Mouse (Mus musculus): ENCODE data around the gene Upk3b. TPM values are rescaled to one million over a fixed set of nuclear protein-coding genes. Genes with fewer than 3 reads are reported as not detected.

Upk3b gene
- total and polyA plus RNA-seq, 3 experiments = 0.05 TPM; not detected in 2

DNA sequence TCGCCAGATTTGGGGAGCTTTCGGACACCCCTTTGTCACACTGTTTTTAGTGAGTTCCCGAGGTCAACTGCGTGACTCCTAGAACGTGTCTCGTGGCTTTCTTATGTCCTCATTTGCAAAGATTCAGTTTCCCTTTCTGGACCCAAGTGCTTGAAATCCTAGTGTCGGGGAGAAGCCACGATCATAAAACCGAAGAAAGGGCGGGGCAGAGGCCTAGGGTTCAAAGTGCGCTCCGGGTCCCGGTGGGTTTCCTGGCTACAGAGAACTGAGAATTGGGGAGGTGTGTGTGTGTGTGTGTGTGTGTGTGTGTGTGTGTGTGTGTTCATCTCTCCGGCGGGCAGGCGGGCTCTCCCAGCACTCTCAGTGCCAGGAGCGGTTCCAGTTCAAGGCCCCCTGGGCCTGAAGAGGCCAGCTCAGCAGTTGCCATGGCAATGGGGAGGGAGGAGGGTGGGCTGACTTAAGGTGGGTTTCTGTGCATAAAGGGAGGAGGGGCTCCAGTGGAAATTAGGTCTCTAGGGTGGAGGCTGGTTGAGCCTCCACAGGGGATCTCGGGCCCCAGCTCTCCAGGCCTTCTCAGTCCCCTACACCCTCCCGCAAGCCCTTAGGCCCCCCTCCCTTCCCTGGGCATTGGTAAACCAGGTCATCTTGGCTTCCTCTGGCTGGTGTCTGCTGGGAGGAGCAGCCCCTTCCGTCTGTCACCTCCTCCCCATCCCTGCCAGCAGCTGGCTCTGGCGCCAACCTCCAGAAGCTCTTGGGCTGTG, 46.8 kb downstream of the Upk3b start:
- Histone ChIP-seq H3K4me1 (ENCODE audit: insufficient read depth, low read depth, low read length) (peaks cover 21% of the 10 kb centered on the region), H3K27me3 (ENCODE audit: insufficient read depth, low read length) (peaks cover 38% of the 10 kb centered on the region), H3K4me3 (ENCODE audit: low read depth, low read length) (no peak overlapping the region), H3K9me3 (replicated peaks) (no peaks in the 10 kb centered on the region), H3K36me3 (replicated peaks) (no peaks in the 10 kb centered on the region)
- DNase-seq (ENCODE audit: low spot score) (no peak), ATAC-seq (ENCODE audit: extremely low read depth, insufficient number of reproducible peaks, low FRiP score, poor library complexity, severe bottlenecking) (no peak)
- TF ChIP-seq GATA1 (IDR thresholded peaks at IDR 0.05; ENCODE audit: borderline replicate concordance, low read length) = no peak
- TF ChIP-seq CTCF (IDR thresholded peaks at IDR 0.05; ENCODE audit: low read depth, low read length) = no peak
- no peak for TF ChIP-seq TAL1 (conservative IDR thresholded peaks at IDR 0.05; ENCODE audit: low read depth, low read length)
- TF ChIP-seq POLR2AphosphoS5 (IDR thresholded peaks at IDR 0.05; ENCODE audit: insufficient replicate concordance, low read depth, low read length) = no peak
- TF ChIP-seq GATA2 (IDR thresholded peaks at IDR 0.05; ENCODE audit: borderline replicate concordance, low read depth, low read length) = no peak

DNA sequence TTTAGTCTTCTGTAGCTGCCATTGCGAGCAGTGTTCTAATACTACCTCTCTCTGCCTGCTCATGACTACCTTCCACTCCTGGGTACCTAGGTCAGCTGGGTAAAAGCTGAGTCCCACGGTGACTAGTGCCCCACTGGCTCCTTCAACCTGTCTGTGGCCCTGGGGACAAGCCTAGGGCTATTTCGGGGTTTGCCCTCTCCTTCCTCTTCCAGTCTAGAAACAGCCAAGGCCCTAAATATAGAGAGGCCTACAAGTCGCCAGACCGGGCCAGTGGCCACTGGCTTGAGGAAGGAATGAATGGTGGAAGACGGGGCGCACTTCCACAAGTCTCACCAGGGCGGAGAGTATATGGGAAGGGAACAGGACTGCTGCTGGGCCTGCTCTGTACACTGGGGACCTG, 48.0 kb downstream of the Upk3b start:
- H3K4me3 ChIP-seq (ENCODE audit: low read depth, low read length) = no peak overlapping the region
- no peaks in the 10 kb centered on the region for H3K9me3 ChIP-seq (replicated peaks)
- peaks cover 21% of the 10 kb centered on the region for H3K4me1 ChIP-seq (ENCODE audit: insufficient read depth, low read depth, low read length)
- no peaks in the 10 kb centered on the region for H3K36me3 ChIP-seq (replicated peaks)
- TF ChIP-seq TAL1 (conservative IDR thresholded peaks at IDR 0.05; ENCODE audit: low read depth, low read length) (no peak), GATA2 (IDR thresholded peaks at IDR 0.05; ENCODE audit: borderline replicate concordance, low read depth, low read length) (no peak)
- H3K27me3 ChIP-seq (ENCODE audit: insufficient read depth, low read length) = peaks cover 46% of the 10 kb centered on the region
- no peak for ATAC-seq (ENCODE audit: extremely low read depth, insufficient number of reproducible peaks, low FRiP score, poor library complexity, severe bottlenecking)
- DNase-seq (ENCODE audit: low spot score) = no peak

DNA sequence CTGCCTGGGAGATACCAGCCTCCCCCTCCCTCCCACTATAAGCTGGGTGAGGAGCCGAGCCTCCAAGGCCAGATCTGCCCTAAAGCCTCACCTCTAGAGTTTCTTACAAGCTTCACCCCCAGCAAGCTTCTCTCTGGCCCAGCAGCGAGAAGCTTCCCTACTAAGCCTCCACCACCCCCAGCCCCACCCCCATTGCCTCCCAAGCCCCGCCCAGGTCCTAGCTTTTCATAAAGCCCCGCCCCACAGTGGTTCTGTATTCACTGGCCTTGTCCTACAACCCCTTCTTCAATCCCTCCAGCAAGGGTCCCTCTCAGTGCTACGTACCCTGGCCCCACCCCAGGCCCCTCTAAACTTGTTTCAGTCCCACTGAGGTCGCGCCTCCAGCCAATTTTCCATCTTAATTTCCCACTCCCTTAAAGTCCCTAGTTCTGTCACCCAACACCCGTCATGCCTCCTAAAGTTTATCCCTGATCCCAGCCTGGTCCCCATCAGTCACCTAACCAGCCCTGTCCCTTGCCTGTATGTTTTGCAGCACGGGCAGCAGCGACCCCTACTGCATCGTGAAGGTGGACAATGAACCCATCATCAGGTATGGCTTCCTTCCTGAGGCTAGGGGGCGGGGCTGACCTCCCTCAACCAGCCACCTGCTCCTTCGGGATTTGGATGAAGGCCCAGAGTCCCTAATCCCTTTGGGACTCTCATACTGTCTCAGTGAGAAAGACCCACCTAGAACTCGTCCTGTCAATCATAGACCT, 50.7 kb downstream of the Upk3b start:
- H3K27me3 ChIP-seq (ENCODE audit: insufficient read depth, low read length) = peaks cover 53% of the 10 kb centered on the region
- DNase-seq (ENCODE audit: low spot score) (no peak), ATAC-seq (ENCODE audit: extremely low read depth, insufficient number of reproducible peaks, low FRiP score, poor library complexity, severe bottlenecking) (no peak)
- TF ChIP-seq POLR2AphosphoS5 (IDR thresholded peaks at IDR 0.05; ENCODE audit: insufficient replicate concordance, low read depth, low read length) = no peak
- no peak for TF ChIP-seq GATA1 (IDR thresholded peaks at IDR 0.05; ENCODE audit: borderline replicate concordance, low read length)
- TF ChIP-seq TAL1 (conservative IDR thresholded peaks at IDR 0.05; ENCODE audit: low read depth, low read length) = no peak
- no peak for TF ChIP-seq CTCF (IDR thresholded peaks at IDR 0.05; ENCODE audit: low read depth, low read length)
- TF ChIP-seq GATA2 (IDR thresholded peaks at IDR 0.05; ENCODE audit: borderline replicate concordance, low read depth, low read length) = no peak
- H3K36me3 ChIP-seq (replicated peaks) = no peaks in the 10 kb centered on the region
- H3K4me3 ChIP-seq (ENCODE audit: low read depth, low read length) = no peak overlapping the region
- H3K9me3 ChIP-seq (replicated peaks) = no peaks in the 10 kb centered on the region
- peaks cover 13% of the 10 kb centered on the region for H3K4me1 ChIP-seq (ENCODE audit: insufficient read depth, low read depth, low read length)

DNA sequence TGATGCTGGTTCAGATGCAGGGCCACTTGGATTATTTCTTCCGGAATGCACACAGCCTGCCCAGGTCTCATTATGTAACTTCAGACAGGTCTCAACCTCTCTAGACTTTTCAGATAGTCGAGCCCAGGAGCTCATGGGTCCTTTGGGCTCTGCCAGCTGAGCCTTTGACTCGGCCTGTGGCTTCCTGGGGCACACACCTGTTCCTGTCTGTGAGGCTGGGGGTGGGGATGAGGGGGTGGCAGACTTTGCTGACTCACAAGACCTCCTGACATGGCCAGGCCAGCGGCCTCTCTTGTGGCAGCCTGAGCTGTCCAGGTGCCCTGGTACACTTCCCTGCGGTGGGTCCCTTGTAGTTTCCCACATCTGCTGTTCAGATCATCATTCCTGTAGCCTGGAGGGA, 53.6 kb downstream of the Upk3b start:
- ATAC-seq (ENCODE audit: extremely low read depth, insufficient number of reproducible peaks, low FRiP score, poor library complexity, severe bottlenecking) = no peak
- H3K27me3 ChIP-seq (ENCODE audit: insufficient read depth, low read length) = peaks cover 38% of the 10 kb centered on the region

DNA sequence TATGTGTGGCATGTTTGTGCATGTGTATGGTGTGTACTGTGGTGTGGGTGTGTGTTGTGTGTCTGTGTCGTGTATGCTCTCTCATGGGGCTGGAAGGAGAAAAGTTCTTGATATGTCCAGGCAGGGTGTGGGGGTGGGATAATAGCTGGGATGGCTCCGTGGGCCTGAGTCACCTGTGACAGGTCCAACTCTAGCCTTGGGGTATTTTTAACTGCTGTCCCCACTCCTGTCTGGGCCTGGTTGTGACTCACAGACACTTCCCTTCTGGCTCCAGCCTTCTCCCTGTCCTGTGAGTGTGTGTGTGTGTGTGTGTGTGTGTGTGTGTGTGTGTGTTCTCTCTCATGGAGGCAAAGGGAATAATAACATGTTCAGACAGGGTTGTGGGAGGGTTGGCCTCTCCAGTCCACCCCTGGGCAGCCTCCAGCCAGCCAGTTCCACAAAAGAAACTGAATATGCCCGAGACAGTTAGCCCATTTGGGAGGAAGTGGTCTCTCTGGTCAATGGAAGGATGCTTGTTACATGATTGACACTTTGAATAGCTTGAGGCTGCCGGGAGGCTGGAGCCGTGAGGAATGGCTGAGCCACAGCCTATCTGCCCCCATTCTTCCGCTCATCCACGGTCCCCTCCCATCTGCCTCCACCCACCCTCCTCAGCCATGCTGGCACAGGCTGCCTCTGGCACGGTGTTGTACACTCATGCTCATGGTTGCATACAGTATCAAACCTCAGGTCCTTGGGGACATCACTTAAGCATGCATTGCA, 56.1 kb downstream of the Upk3b start:
- TF ChIP-seq GATA2 (IDR thresholded peaks at IDR 0.05; ENCODE audit: borderline replicate concordance, low read depth, low read length) = no peak
- no peak for TF ChIP-seq TAL1 (conservative IDR thresholded peaks at IDR 0.05; ENCODE audit: low read depth, low read length)
- TF ChIP-seq POLR2AphosphoS5 (IDR thresholded peaks at IDR 0.05; ENCODE audit: insufficient replicate concordance, low read depth, low read length) = no peak
- no peak for TF ChIP-seq GATA1 (IDR thresholded peaks at IDR 0.05; ENCODE audit: borderline replicate concordance, low read length)
- ATAC-seq (ENCODE audit: extremely low read depth, insufficient number of reproducible peaks, low FRiP score, poor library complexity, severe bottlenecking) (no peak), DNase-seq (ENCODE audit: low spot score) (no peak)
- no peak overlapping the region for H3K4me3 ChIP-seq (ENCODE audit: low read depth, low read length)
- no peaks in the 10 kb centered on the region for H3K36me3 ChIP-seq (replicated peaks)
- H3K4me1 ChIP-seq (ENCODE audit: insufficient read depth, low read depth, low read length) = 0 out of 2 replicates have a peak, but pooled peaks cover 3% of the 10 kb centered on the region
- H3K27me3 ChIP-seq (ENCODE audit: insufficient read depth, low read length) = peaks cover 37% of the 10 kb centered on the region
- no peaks in the 10 kb centered on the region for H3K9me3 ChIP-seq (replicated peaks)

More for the DNA sequence above, 53.6 kb downstream of the Upk3b start:
- DNase-seq (ENCODE audit: low spot score) = no peak
- no peak overlapping the region for H3K4me3 ChIP-seq (ENCODE audit: low read depth, low read length)
- no peaks in the 10 kb centered on the region for H3K9me3 ChIP-seq (replicated peaks)
- H3K36me3 ChIP-seq (replicated peaks) = no peaks in the 10 kb centered on the region
- TF ChIP-seq CTCF (IDR thresholded peaks at IDR 0.05; ENCODE audit: low read depth, low read length) = no peak
- TF ChIP-seq POLR2AphosphoS5 (IDR thresholded peaks at IDR 0.05; ENCODE audit: insufficient replicate concordance, low read depth, low read length) = no peak
- TF ChIP-seq TAL1 (conservative IDR thresholded peaks at IDR 0.05; ENCODE audit: low read depth, low read length) = no peak
- no peak for TF ChIP-seq GATA2 (IDR thresholded peaks at IDR 0.05; ENCODE audit: borderline replicate concordance, low read depth, low read length)
- TF ChIP-seq GATA1 (IDR thresholded peaks at IDR 0.05; ENCODE audit: borderline replicate concordance, low read length) = no peak
- no peaks in the 10 kb centered on the region for H3K4me1 ChIP-seq (ENCODE audit: insufficient read depth, low read depth, low read length)

DNA sequence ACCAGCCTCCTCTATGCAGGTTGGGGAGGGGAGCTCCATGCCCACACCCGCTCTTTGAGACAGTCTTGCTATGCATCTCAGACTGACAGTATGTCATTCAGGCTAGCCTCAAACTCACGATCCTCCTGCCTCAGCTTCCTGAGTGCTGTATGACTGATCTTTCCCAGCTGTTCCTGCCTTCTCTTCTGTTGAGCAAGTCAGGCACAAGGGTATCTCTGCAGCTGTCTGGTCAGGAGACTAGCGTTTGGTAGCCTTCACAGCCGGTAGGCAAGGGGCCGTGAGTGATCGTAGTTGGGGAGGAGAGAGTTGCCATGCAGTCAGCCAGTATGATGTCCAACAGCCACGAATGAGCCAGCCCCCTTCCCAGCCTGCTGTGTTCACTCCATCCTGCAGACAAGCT, 56.8 kb downstream of the Upk3b start:
- H3K27me3 ChIP-seq (ENCODE audit: insufficient read depth, low read length) = peaks cover 40% of the 10 kb centered on the region
- ATAC-seq (ENCODE audit: extremely low read depth, insufficient number of reproducible peaks, low FRiP score, poor library complexity, severe bottlenecking) = no peak
- no peak for DNase-seq (ENCODE audit: low spot score)
- TF ChIP-seq POLR2AphosphoS5 (IDR thresholded peaks at IDR 0.05; ENCODE audit: insufficient replicate concordance, low read depth, low read length) = no peak
- no peak for TF ChIP-seq CTCF (IDR thresholded peaks at IDR 0.05; ENCODE audit: low read depth, low read length)
- TF ChIP-seq GATA2 (IDR thresholded peaks at IDR 0.05; ENCODE audit: borderline replicate concordance, low read depth, low read length) = no peak
- TF ChIP-seq TAL1 (conservative IDR thresholded peaks at IDR 0.05; ENCODE audit: low read depth, low read length) = no peak
- TF ChIP-seq GATA1 (IDR thresholded peaks at IDR 0.05; ENCODE audit: borderline replicate concordance, low read length) = no peak
- no peaks in the 10 kb centered on the region for H3K36me3 ChIP-seq (replicated peaks)
- no peak overlapping the region for H3K4me3 ChIP-seq (ENCODE audit: low read depth, low read length)
- H3K9me3 ChIP-seq (replicated peaks) = no peaks in the 10 kb centered on the region
- 0 out of 2 replicates have a peak, but pooled peaks cover 3% of the 10 kb centered on the region for H3K4me1 ChIP-seq (ENCODE audit: insufficient read depth, low read depth, low read length)

Other genes with a start within 250 kb of the Upk3b start
- gene Srrm3, start 231.6 kb upstream of the Upk3b start, total RNA-seq (2014; fragmentation: Nextera tagmentation) = not detected in 2 replicates
- 0.38 and 0.41 TPM in 2 replicates for gene Srrm3, start 231.6 kb upstream of the Upk3b start, total RNA-seq (2017)
- gene Srrm3, start 231.6 kb upstream of the Upk3b start, polyA plus RNA-seq (2012) = not detected in 2 replicates
- gene Hspb1, start 150.6 kb upstream of the Upk3b start, total RNA-seq (2014; fragmentation: Nextera tagmentation) = not detected in 2 replicates
- gene Hspb1, start 150.6 kb upstream of the Upk3b start, total RNA-seq (2017) = 0.12 TPM in 1 of 2 replicates, not detected in the other
- gene Hspb1, start 150.6 kb upstream of the Upk3b start, polyA plus RNA-seq (2012) = not detected in 2 replicates
- 168 and 200 TPM in 2 replicates for gene Ywhag, start 103.9 kb upstream of the Upk3b start, total RNA-seq (2014; fragmentation: Nextera tagmentation)
- 73.5 and 99.8 TPM in 2 replicates for gene Ywhag, start 103.9 kb upstream of the Upk3b start, total RNA-seq (2017)
- gene Ywhag, start 103.9 kb upstream of the Upk3b start, polyA plus RNA-seq (2012) = 246 and 281 TPM in 2 replicates
- gene Ssc4d, start 64.0 kb upstream of the Upk3b start, total RNA-seq (2014; fragmentation: Nextera tagmentation) = 9.1 and 16.4 TPM in 2 replicates
- 3.2 and 5.5 TPM in 2 replicates for gene Ssc4d, start 64.0 kb upstream of the Upk3b start, total RNA-seq (2017)
- gene Ssc4d, start 64.0 kb upstream of the Upk3b start, polyA plus RNA-seq (2012) = 1.1 and 1.5 TPM in 2 replicates
- gene Zp3, start 58.4 kb upstream of the Upk3b start, total RNA-seq (2014; fragmentation: Nextera tagmentation) = not detected in 2 replicates
- not detected in 2 replicates for gene Zp3, start 58.4 kb upstream of the Upk3b start, total RNA-seq (2017)
- not detected in 2 replicates for gene Zp3, start 58.4 kb upstream of the Upk3b start, polyA plus RNA-seq (2012)
- 18.4 and 25.6 TPM in 2 replicates for gene Dtx2, start 43.7 kb upstream of the Upk3b start, total RNA-seq (2014; fragmentation: Nextera tagmentation)
- 5.1 and 7.1 TPM in 2 replicates for gene Dtx2, start 43.7 kb upstream of the Upk3b start, total RNA-seq (2017)
- 23.7 and 25.2 TPM in 2 replicates for gene Dtx2, start 43.7 kb upstream of the Upk3b start, polyA plus RNA-seq (2012)
- not detected in 2 replicates for gene Upk3bl, start 16.0 kb downstream of the Upk3b start, total RNA-seq (2014; fragmentation: Nextera tagmentation)
- gene Upk3bl, start 16.0 kb downstream of the Upk3b start, total RNA-seq (2017) = not detected in 2 replicates
- not detected in 2 replicates for gene Upk3bl, start 16.0 kb downstream of the Upk3b start, polyA plus RNA-seq (2012)
- 0.29 TPM in 1 of 2 replicates, not detected in the other for gene Rasa4, start 45.4 kb downstream of the Upk3b start, total RNA-seq (2014; fragmentation: Nextera tagmentation)
- 0.38 and 0.81 TPM in 2 replicates for gene Rasa4, start 45.4 kb downstream of the Upk3b start, total RNA-seq (2017)
- 0.11 and 0.18 TPM in 2 replicates for gene Rasa4, start 45.4 kb downstream of the Upk3b start, polyA plus RNA-seq (2012)
- 71.5 and 76.8 TPM in 2 replicates for gene Polr2j, start 78.1 kb downstream of the Upk3b start, total RNA-seq (2014; fragmentation: Nextera tagmentation)
- 192 and 216 TPM in 2 replicates for gene Polr2j, start 78.1 kb downstream of the Upk3b start, total RNA-seq (2017)
- 99.2 and 163 TPM in 2 replicates for gene Polr2j, start 78.1 kb downstream of the Upk3b start, polyA plus RNA-seq (2012)
- 16.6 and 16.9 TPM in 2 replicates for gene Lrwd1, start 97.6 kb downstream of the Upk3b start, total RNA-seq (2014; fragmentation: Nextera tagmentation)
- gene Lrwd1, start 97.6 kb downstream of the Upk3b start, total RNA-seq (2017) = 43.3 and 51.8 TPM in 2 replicates
- 92.6 and 112 TPM in 2 replicates for gene Lrwd1, start 97.6 kb downstream of the Upk3b start, polyA plus RNA-seq (2012)
- 21.9 and 24.5 TPM in 2 replicates for gene Alkbh4, start 97.7 kb downstream of the Upk3b start, total RNA-seq (2014; fragmentation: Nextera tagmentation)
- 12.4 and 16.4 TPM in 2 replicates for gene Alkbh4, start 97.7 kb downstream of the Upk3b start, total RNA-seq (2017)
- 36.8 and 38.6 TPM in 2 replicates for gene Alkbh4, start 97.7 kb downstream of the Upk3b start, polyA plus RNA-seq (2012)
- gene Orai2, start 132.2 kb downstream of the Upk3b start, total RNA-seq (2014; fragmentation: Nextera tagmentation) = 53.1 and 56.3 TPM in 2 replicates
- 43.4 and 43.8 TPM in 2 replicates for gene Orai2, start 132.2 kb downstream of the Upk3b start, total RNA-seq (2017)
- 50.2 and 53.8 TPM in 2 replicates for gene Orai2, start 132.2 kb downstream of the Upk3b start, polyA plus RNA-seq (2012)
- gene Prkrip1, start 160.5 kb downstream of the Upk3b start, total RNA-seq (2014; fragmentation: Nextera tagmentation) = 12.8 and 13.1 TPM in 2 replicates
- gene Prkrip1, start 160.5 kb downstream of the Upk3b start, total RNA-seq (2017) = 47.5 and 55.5 TPM in 2 replicates
- 52.3 and 64.5 TPM in 2 replicates for gene Prkrip1, start 160.5 kb downstream of the Upk3b start, polyA plus RNA-seq (2012)
- not detected in 2 replicates for gene Sh2b2, start 208.1 kb downstream of the Upk3b start, total RNA-seq (2014; fragmentation: Nextera tagmentation)
- gene Sh2b2, start 208.1 kb downstream of the Upk3b start, total RNA-seq (2017) = 0.27 TPM in 1 of 2 replicates, not detected in the other
- gene Sh2b2, start 208.1 kb downstream of the Upk3b start, polyA plus RNA-seq (2012) = not detected in 2 replicates